Mouse (Mus musculus) midbrain, embryonic 15.5 days (tissue): ENCODE data around the gene Nav3. TPM values are rescaled to one million over a fixed set of nuclear protein-coding genes. Genes with fewer than 3 reads are reported as not detected.

Experiments used
- ATAC-seq: fragments of 200-750 bp; cut with Nextera tagmentation; replicated peaks from 2 replicates; pipeline ENCODE4 v1.8.0; 2017; ENCODE audit warnings: moderate TSS enrichment
- H3K27ac ChIP-seq: fragments of 300-500 bp; sonication (generic); 2 replicates; pipeline ENCODE4 v1.5.1; 2015; ENCODE audit warnings: mild to moderate bottlenecking, inconsistent platforms
- H3K27me3 ChIP-seq: fragments of 300-500 bp; sonication (generic); replicated peaks from 2 replicates; pipeline ENCODE4 v1.6.1; 2015; ENCODE audit warnings: inconsistent platforms
- H3K36me3 ChIP-seq: fragments of 300-500 bp; sonication (generic); replicated peaks from 2 replicates; pipeline ENCODE4 v1.6.1; 2015; ENCODE audit warnings: inconsistent platforms
- H3K4me1 ChIP-seq: fragments of 300-500 bp; sonication (generic); 2 replicates; pipeline ENCODE4 v1.6.1; 2015; ENCODE audit warnings: inconsistent platforms
- H3K4me2 ChIP-seq: fragments of 300-500 bp; sonication (generic); 2 replicates; pipeline ENCODE4 v1.6.1; 2015; ENCODE audit warnings: inconsistent platforms, mild to moderate bottlenecking, moderate library complexity
- H3K4me3 ChIP-seq: fragments of 300-500 bp; sonication (generic); 2 replicates; pipeline ENCODE4 v1.5.1; 2015; ENCODE audit warnings: mild to moderate bottlenecking, inconsistent platforms
- H3K9ac ChIP-seq: fragments of 300-500 bp; sonication (generic); 2 replicates; pipeline ENCODE4 v1.6.1; 2015; ENCODE audit warnings: mild to moderate bottlenecking, inconsistent platforms
- H3K9me3 ChIP-seq: fragments of 300-500 bp; sonication (generic); 2 replicates; pipeline ENCODE4 v1.6.1; 2016; ENCODE audit warnings: inconsistent platforms
- WGBS: fragments of 180-500 bp; shearing (Covaris S2); methylation state at CpG from one replicate; pipeline ENCODE4 v1.1.7; 2015; ENCODE audit warnings: mixed read lengths; 5-methylcytosine and 5-hydroxymethylcytosine counted together
- polyA plus RNA-seq: library from polyadenylated mRNA; unstranded; fragments of >200 nt; fragmentation: Nextera tagmentation; extraction: Ambion mirVana; gene quantifications from 2 replicates; pipeline ENCODE4 v1.2.1, GENCODE M21; 2015

The Nav3 gene
- polyA plus RNA-seq, 1 experiment from 2014 or later = 27.0 TPM

DNA sequence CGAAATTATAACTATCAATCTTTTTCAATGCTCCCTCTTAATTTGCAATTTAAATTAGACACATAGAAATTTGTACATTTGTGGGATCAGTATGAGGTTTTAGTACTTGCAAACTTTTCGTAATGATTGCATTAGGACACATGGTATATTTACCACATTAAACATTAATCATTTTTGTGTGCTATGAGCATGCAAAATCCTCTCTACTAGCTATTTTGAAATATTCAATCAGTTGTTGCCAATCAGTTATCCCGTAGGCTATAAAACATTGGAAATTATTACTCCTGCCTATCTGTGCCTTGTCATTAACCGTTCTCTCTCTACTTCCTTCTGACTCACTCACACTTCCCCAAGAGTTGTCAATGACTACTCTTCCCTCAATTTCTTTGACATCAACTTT lies 579.9 kb downstream of the Nav3 start:
- Histone ChIP-seq H3K27ac (no peak overlapping the region), H3K4me1 (no peaks in the 10 kb centered on the region), H3K9ac (no peak overlapping the region), H3K9me3 (no peaks in the 10 kb centered on the region), H3K27me3 (no peaks in the 10 kb centered on the region), H3K36me3 (no peaks in the 10 kb centered on the region), H3K4me3 (no peak overlapping the region), H3K4me2 (no peak overlapping the region)
- no peak for ATAC-seq
- WGBS = 90% methylated on average over 4 of the region's 4 CpGs

DNA sequence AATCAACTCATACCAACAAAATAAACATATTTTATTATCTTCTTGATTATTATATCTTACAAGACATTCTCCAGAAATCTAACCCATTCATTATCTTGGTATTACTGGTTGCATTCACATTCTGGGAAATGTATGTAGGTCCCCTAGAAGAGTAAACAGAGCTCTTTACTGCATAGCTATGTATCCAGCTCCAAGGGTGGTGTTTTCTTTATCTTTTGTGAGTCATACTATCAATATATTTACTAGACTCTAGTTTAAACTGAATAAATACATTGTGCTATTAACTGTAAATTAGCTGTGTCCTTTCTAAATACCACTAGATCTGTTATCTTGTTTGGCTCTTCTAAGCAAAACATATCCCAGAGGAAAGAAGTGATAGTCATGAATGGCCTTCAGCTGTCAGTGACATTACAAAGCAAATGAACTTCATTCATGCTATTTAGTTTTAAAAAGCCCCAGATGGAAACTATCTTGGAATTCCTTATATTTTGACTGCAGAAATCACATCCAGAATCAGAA lies 580.6 kb downstream of the Nav3 start:
- Histone ChIP-seq H3K9ac (no peak overlapping the region), H3K4me3 (no peak overlapping the region), H3K9me3 (no peaks in the 10 kb centered on the region), H3K27ac (no peak overlapping the region), H3K4me2 (no peak overlapping the region), H3K36me3 (no peaks in the 10 kb centered on the region), H3K4me1 (no peaks in the 10 kb centered on the region), H3K27me3 (no peaks in the 10 kb centered on the region)
- no peak for ATAC-seq

- Histone ChIP-seq H3K4me2 (no peak overlapping the region), H3K36me3 (no peaks in the 10 kb centered on the region), H3K9me3 (no peaks in the 10 kb centered on the region), H3K4me3 (no peak overlapping the region), H3K27me3 (no peaks in the 10 kb centered on the region), H3K27ac (no peak overlapping the region), H3K9ac (no peak overlapping the region), H3K4me1 (no peaks in the 10 kb centered on the region)
- WGBS = 49% methylated on average over 5 of the region's 5 CpGs
- no peak for ATAC-seq
Observed at GRCm38 (mm10) chr10:109874652-109875311, 581.2 kb downstream of the Nav3 start.

DNA sequence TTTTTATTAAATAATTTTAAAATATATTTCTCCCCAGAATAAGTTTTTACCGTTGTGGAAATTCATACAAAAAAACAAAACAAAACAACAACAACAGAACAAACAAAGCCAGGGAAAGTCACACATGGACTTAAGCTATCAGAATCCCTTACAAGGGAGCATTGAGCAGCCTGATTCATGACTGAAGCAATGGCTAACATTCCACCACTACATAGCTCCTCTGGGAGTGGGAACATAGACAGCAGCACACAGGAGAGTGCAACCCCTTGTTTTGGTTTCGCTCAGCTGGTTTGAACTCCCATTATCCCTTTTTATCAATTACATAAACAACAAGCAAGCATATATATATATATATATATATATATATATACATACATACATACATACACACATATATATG lies 589.9 kb downstream of the Nav3 start:
- H3K9ac ChIP-seq = no peak overlapping the region
- WGBS = 92% methylated on average over 2 of the region's 2 CpGs
- H3K27ac ChIP-seq = no peak overlapping the region
- H3K4me2 ChIP-seq = no peak overlapping the region
- no peaks in the 10 kb centered on the region for H3K9me3 ChIP-seq
- no peak for ATAC-seq
- H3K4me1 ChIP-seq = peaks cover 4% of the 10 kb centered on the region; the same call in 1 of the 2 replicates
- H3K36me3 ChIP-seq = no peaks in the 10 kb centered on the region
- no peaks in the 10 kb centered on the region for H3K27me3 ChIP-seq
- H3K4me3 ChIP-seq = no peak overlapping the region

DNA sequence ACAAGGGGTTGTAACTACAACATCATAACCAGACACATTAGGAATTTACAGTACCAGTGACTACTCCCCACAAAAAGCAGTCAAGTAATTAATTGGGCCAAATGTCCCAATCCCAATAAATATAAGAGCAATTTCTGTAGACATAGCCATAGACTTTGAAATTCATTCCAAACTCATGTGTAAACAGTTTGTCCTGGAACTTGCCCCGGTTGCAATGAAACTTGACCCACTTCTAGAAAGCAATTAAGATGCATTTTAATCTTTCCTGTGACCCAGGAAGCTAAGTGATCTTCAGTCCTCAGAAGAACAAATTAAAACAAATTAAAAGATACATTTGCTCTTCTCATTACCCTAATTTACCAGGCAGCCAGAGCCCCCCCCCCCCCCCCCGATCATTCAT lies 590.6 kb downstream of the Nav3 start:
- Histone ChIP-seq H3K27me3 (no peaks in the 10 kb centered on the region), H3K4me3 (no peak overlapping the region), H3K27ac (no peak overlapping the region), H3K36me3 (no peaks in the 10 kb centered on the region), H3K4me2 (no peak overlapping the region), H3K9me3 (no peaks in the 10 kb centered on the region), H3K4me1 (peaks cover 4% of the 10 kb centered on the region; the same call in 1 of the 2 replicates), H3K9ac (no peak overlapping the region)
- ATAC-seq = no peak
- 46% methylated on average over 1 of the region's 2 CpGs for WGBS

DNA sequence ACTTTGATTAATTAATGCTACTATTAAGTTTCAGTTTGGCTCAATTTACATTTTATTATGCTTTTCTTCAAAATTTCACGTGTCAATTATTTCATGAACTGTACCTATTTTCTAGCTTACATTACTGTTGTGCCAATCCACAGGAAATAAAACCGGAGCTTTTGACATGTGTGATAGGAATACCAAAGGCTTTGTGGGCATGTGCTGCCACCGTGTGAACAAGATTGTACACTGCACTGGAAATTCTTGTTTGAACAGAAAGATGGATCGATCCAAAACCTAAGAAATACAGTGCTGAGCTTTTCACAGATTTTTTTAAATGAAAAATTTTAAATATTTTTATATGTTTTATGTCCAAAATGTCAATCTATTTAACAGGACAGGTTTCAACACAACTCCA lies 591.3 kb downstream of the Nav3 start:
- peak; percentile 83; the same call in 1 of the 2 replicates for ATAC-seq
- Histone ChIP-seq H3K4me1 (peaks cover 4% of the 10 kb centered on the region; the same call in 1 of the 2 replicates), H3K9me3 (no peaks in the 10 kb centered on the region), H3K4me3 (no peak overlapping the region), H3K36me3 (no peaks in the 10 kb centered on the region), H3K9ac (no peak overlapping the region), H3K27ac (no peak overlapping the region), H3K4me2 (no peak overlapping the region; the same call in 1 of the 2 replicates), H3K27me3 (no peaks in the 10 kb centered on the region)
- WGBS = 13% methylated on average over 4 of the region's 4 CpGs

DNA sequence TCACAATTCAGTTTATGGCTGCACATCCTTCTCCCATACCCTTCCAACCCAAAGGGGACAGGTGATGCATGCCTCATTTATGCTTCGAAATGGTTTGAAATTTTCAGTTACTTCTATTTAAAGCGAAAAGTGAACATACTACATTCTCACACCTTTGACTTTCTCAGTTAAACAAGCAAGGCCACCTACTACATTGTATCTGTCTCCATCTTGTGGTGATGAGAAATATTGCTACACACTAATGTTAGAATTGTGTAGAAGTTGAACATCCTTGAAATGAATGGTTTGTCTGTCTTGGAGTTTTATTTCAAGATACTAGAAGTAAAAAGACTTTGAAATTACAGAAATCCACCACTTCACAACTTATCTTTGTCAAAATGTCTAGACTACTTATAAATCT lies 594.7 kb downstream of the Nav3 start:
- Histone ChIP-seq H3K9ac (no peak overlapping the region), H3K27me3 (no peaks in the 10 kb centered on the region), H3K4me1 (peaks cover 4% of the 10 kb centered on the region; the same call in 1 of the 2 replicates), H3K36me3 (no peaks in the 10 kb centered on the region), H3K4me2 (no peak overlapping the region), H3K4me3 (no peak overlapping the region), H3K9me3 (no peaks in the 10 kb centered on the region), H3K27ac (no peak overlapping the region)
- 0 out of 2 replicates have a peak, but pooled peaks have one; percentile 46 for ATAC-seq
- WGBS = 61% methylated on average over 2 of the region's 2 CpGs

DNA sequence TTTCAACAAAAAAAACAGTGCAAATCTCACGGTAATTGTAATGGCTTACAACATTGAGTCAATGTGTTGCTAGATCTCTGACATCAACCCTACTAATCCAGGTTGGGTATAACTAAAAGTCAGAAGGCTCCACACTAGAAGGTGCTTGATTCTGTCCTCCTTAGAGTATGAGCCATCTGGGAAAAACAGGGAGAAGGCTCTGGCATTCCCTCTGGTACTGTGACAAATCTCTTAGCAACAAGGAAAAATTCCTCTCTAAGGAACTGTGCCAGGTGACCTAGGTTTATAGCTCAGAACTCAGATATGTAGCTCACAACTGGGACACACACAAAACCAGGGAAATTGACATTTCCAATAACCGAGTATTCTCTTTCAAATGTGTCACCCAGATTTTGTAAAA lies 597.4 kb downstream of the Nav3 start:
- ATAC-seq = no peak
- Histone ChIP-seq H3K27me3 (no peaks in the 10 kb centered on the region), H3K4me2 (no peak overlapping the region), H3K4me1 (no peaks in the 10 kb centered on the region), H3K27ac (no peak overlapping the region), H3K9me3 (no peaks in the 10 kb centered on the region), H3K36me3 (no peaks in the 10 kb centered on the region), H3K9ac (no peak overlapping the region), H3K4me3 (no peak overlapping the region)
- 80% methylated on average over 2 of the region's 2 CpGs for WGBS

GRCm38 (mm10) chr10:109852392-109852791 lies 603.6 kb downstream of the Nav3 start:
- Histone ChIP-seq H3K4me1 (no peaks in the 10 kb centered on the region), H3K4me3 (no peak overlapping the region), H3K27me3 (no peaks in the 10 kb centered on the region), H3K4me2 (no peak overlapping the region), H3K36me3 (no peaks in the 10 kb centered on the region), H3K9ac (no peak overlapping the region), H3K9me3 (no peaks in the 10 kb centered on the region), H3K27ac (no peak overlapping the region)
- 55% methylated on average over 7 of the region's 7 CpGs for WGBS
- no peak for ATAC-seq

DNA sequence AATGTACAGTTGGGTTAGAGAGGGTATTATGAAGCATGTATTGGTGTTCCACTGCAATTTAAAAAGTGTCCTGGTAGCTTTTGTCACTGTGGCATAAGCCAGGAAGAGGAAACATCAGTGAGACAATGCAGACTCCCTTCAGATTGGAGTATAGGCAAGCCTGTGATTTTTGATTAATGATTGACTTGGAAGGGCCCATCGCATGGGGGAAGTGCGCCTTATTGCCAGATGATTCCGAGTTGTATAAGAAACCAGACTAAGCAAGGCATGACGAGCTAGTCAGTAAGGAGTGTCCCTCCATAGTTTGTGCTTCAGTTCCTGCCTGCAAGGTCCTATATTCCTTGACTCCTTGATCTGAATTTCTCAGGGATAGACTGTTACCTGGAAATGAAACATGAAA lies 608.4 kb downstream of the Nav3 start:
- Histone ChIP-seq H3K9ac (no peak overlapping the region), H3K27me3 (no peaks in the 10 kb centered on the region), H3K4me3 (no peak overlapping the region), H3K27ac (no peak overlapping the region), H3K4me2 (no peak overlapping the region), H3K36me3 (no peaks in the 10 kb centered on the region), H3K9me3 (no peaks in the 10 kb centered on the region), H3K4me1 (no peaks in the 10 kb centered on the region; the same call in 1 of the 2 replicates)
- 88% methylated on average over 4 of the region's 4 CpGs for WGBS
- no peak for ATAC-seq

GRCm38 (mm10) chr10:109843661-109844060 lies 612.3 kb downstream of the Nav3 start:
- 81% methylated on average over 4 of the region's 4 CpGs for WGBS
- Histone ChIP-seq H3K27ac (no peak overlapping the region), H3K27me3 (no peaks in the 10 kb centered on the region), H3K4me3 (no peak overlapping the region), H3K9me3 (no peaks in the 10 kb centered on the region), H3K36me3 (no peaks in the 10 kb centered on the region), H3K4me1 (no peaks in the 10 kb centered on the region; the same call in 1 of the 2 replicates), H3K4me2 (no peak overlapping the region), H3K9ac (no peak overlapping the region)
- no peak for ATAC-seq

DNA sequence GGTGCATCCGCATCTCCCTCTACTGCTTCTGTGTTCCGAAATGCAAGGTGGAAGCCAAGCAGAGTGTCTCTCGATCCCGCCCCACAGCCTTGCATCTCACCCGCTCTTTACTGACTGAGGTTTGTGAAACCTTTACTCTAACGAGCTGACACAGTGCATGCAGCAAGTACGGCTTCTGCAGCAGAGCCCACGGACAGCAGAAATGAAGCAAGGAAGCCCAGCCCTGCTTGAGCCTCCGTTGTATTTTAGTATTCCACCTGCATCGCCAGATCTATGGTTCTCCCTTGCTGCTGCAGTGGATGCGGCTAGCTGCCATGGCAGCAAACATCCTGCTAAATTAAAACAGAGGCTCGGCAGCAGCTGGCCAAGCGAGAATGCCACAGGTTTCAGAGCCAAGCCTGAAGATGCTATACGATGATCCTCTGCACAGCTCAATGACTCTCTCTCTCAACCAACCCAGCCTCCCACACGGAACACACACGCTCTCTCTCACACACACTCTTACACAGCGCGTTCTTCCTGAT lies 623.2 kb downstream of the Nav3 start:
- Histone ChIP-seq H3K27me3 (no peaks in the 10 kb centered on the region), H3K9ac (peak overlapping the region; percentile 52), H3K9me3 (no peaks in the 10 kb centered on the region), H3K4me1 (0 out of 2 replicates have a peak, but pooled peaks cover 7% of the 10 kb centered on the region), H3K4me2 (peak overlapping the region; percentile 65), H3K27ac (peak overlapping the region; percentile 90), H3K4me3 (peak overlapping the region; percentile 45), H3K36me3 (no peaks in the 10 kb centered on the region)
- peak; percentile 86 for ATAC-seq
- 7% methylated on average over 18 of the region's 18 CpGs for WGBS
